Mouse (Mus musculus) MEL (cell line): ENCODE data around the gene Tpm1. TPM values are rescaled to one million over a fixed set of nuclear protein-coding genes. Genes with fewer than 3 reads are reported as not detected.

Experiments used
- DNase-seq: peaks from one replicate; pipeline ENCODE4 v3.0.0; 2011; ENCODE audit warnings: low read depth, low spot score
- H3K27ac ChIP-seq: 2 replicates; pipeline ENCODE4 v1.5.1; 2012; ENCODE audit warnings: low read depth, mild to moderate bottlenecking, control low read depth, low read length, moderate library complexity; ENCODE audit not compliant: control insufficient read depth
- H3K27me3 ChIP-seq, 2 experiments: fragments of 150-350 bp in 1 of 2; sonication (generic) in 1 of 2; 2 replicates each; pipeline ENCODE4 v1.6.1; 2012; ENCODE audit warnings: low read length in 2 of 2, mild to moderate bottlenecking in 2 of 2, improper control_type of control experiment in 1 of 2, moderate library complexity in 1 of 2; ENCODE audit not compliant: insufficient read depth in 2 of 2, control insufficient read depth in 1 of 2
- H3K36me3 ChIP-seq, 2 experiments: 2 replicates each; pipeline ENCODE4 v1.6.1; 2012 to 2014; ENCODE audit warnings: low read length in 2 of 2, improper control_type of control experiment in 1 of 2, inconsistent platforms in 1 of 2, mild to moderate bottlenecking in 1 of 2; ENCODE audit not compliant: insufficient read depth in 2 of 2, control insufficient read depth in 1 of 2
- H3K4me1 ChIP-seq, 2 experiments: fragments of 150-350 bp in 1 of 2; sonication (generic) in 1 of 2; 2 replicates each; pipeline ENCODE4 v1.6.1; 2012; ENCODE audit warnings: low read length in 2 of 2, improper control_type of control experiment in 1 of 2, mild to moderate bottlenecking in 1 of 2; ENCODE audit not compliant: insufficient read depth in 2 of 2, control insufficient read depth in 1 of 2
- H3K4me3 ChIP-seq, 2 experiments: fragments of 150-350 bp in 1 of 2; sonication (generic) in 1 of 2; 2 replicates each; pipeline ENCODE4 v1.5.1; 2012; ENCODE audit warnings: low read depth in 2 of 2, low read length in 2 of 2, mild to moderate bottlenecking in 2 of 2, moderate library complexity in 2 of 2, control low read depth in 1 of 2, improper control_type of control experiment in 1 of 2; ENCODE audit not compliant: control insufficient read depth in 1 of 2, insufficient read depth in 1 of 2
- H3K79me2 ChIP-seq: 2 replicates; pipeline ENCODE4 v1.6.1; 2012; ENCODE audit warnings: mild to moderate bottlenecking, low read length, moderate library complexity; ENCODE audit not compliant: control insufficient read depth, poor library complexity, insufficient read depth
- H3K9ac ChIP-seq: 2 replicates; pipeline ENCODE4 v1.6.1; 2012; ENCODE audit warnings: low read depth, mild to moderate bottlenecking, control low read depth, low read length, moderate library complexity; ENCODE audit not compliant: control insufficient read depth, poor library complexity, severe bottlenecking
- H3K9me3 ChIP-seq: fragments of 150-350 bp; sonication (generic); replicated peaks from 2 replicates; pipeline ENCODE4 v1.6.1; 2012; ENCODE audit warnings: mild to moderate bottlenecking, low read length, improper control_type of control experiment, moderate library complexity; ENCODE audit not compliant: insufficient read depth
- BHLHE40 ChIP-seq: IDR thresholded peaks from 2 replicates; pipeline ENCODE4 v1.6.1; 2012; ENCODE audit warnings: low read depth, mild to moderate bottlenecking, inconsistent platforms, low read length, improper control_type of control experiment, borderline replicate concordance
- CHD1 ChIP-seq: IDR thresholded peaks from 2 replicates; pipeline ENCODE4 v1.6.1; 2012; ENCODE audit warnings: low read depth, mild to moderate bottlenecking, inconsistent platforms, low read length, improper control_type of control experiment
- CHD2 ChIP-seq: IDR thresholded peaks from 2 replicates; pipeline ENCODE4 v1.6.1; 2011; ENCODE audit warnings: low read length, improper control_type of control experiment
- CTCF ChIP-seq, 3 experiments: IDR thresholded peaks in 2 of 3; conservative IDR thresholded peaks in 1 of 3; 2 replicates each; pipeline ENCODE4 v1.5.1; 2011 to 2012; ENCODE audit warnings: low read length in 3 of 3, low read depth in 2 of 3, mild to moderate bottlenecking in 2 of 3, improper control_type of control experiment in 1 of 3, inconsistent platforms in 1 of 3, mixed read lengths in 1 of 3, moderate library complexity in 1 of 3; ENCODE audit not compliant: control insufficient read depth in 1 of 3, insufficient read depth in 1 of 3, poor library complexity in 1 of 3, severe bottlenecking in 1 of 3
- E2F4 ChIP-seq: IDR thresholded peaks from 2 replicates; pipeline ENCODE4 v1.6.1; 2011; ENCODE audit warnings: low read depth, low read length, improper control_type of control experiment, borderline replicate concordance
- ELF1 ChIP-seq: IDR thresholded peaks from 2 replicates; pipeline ENCODE4 v1.6.1; 2014; ENCODE audit warnings: low read depth, mild to moderate bottlenecking, inconsistent platforms, low read length, improper control_type of control experiment, moderate library complexity
- EP300 ChIP-seq, 2 experiments: IDR thresholded peaks; 2 replicates each; pipeline ENCODE4 v1.6.1; 2011; ENCODE audit warnings: improper control_type of control experiment in 2 of 2, low read length in 2 of 2, low read depth in 1 of 2, mild to moderate bottlenecking in 1 of 2
- ETS1 ChIP-seq: IDR thresholded peaks from 2 replicates; pipeline ENCODE4 v1.6.1; 2012; ENCODE audit warnings: low read depth, mild to moderate bottlenecking, inconsistent platforms, low read length, improper control_type of control experiment, moderate library complexity
- GABPA ChIP-seq: IDR thresholded peaks from 2 replicates; pipeline ENCODE4 v1.6.1; 2012; ENCODE audit warnings: low read depth, mild to moderate bottlenecking, inconsistent platforms, low read length, improper control_type of control experiment, moderate library complexity
- HCFC1 ChIP-seq: IDR thresholded peaks from 2 replicates; pipeline ENCODE4 v1.6.1; 2012; ENCODE audit warnings: low read depth, mild to moderate bottlenecking, inconsistent platforms, low read length, improper control_type of control experiment, moderate library complexity
- JUND ChIP-seq: IDR thresholded peaks from 2 replicates; pipeline ENCODE4 v1.6.1; 2011; ENCODE audit warnings: low read depth, mild to moderate bottlenecking, improper control_type of control experiment, low read length
- KAT2A ChIP-seq: conservative IDR thresholded peaks from 2 replicates; pipeline ENCODE4 v1.6.1; 2012; ENCODE audit warnings: low read depth, low read length, improper control_type of control experiment, inconsistent platforms
- MAFK ChIP-seq: IDR thresholded peaks from 2 replicates; pipeline ENCODE4 v1.6.1; 2011; ENCODE audit warnings: low read depth, mild to moderate bottlenecking, low read length, improper control_type of control experiment, borderline replicate concordance
- MAX ChIP-seq: IDR thresholded peaks from 2 replicates; pipeline ENCODE4 v1.6.1; 2011; ENCODE audit warnings: low read length, improper control_type of control experiment
- MAZ ChIP-seq: IDR thresholded peaks from 2 replicates; pipeline ENCODE4 v1.6.1; 2012; ENCODE audit warnings: low read depth, mild to moderate bottlenecking, inconsistent platforms, low read length, improper control_type of control experiment
- MEF2A ChIP-seq: IDR thresholded peaks from 2 replicates; pipeline ENCODE4 v1.6.1; 2014; ENCODE audit warnings: low read depth, mild to moderate bottlenecking, inconsistent platforms, low read length, improper control_type of control experiment; ENCODE audit not compliant: poor library complexity, insufficient replicate concordance, severe bottlenecking; ENCODE audit errors: extremely low read depth
- MXI1 ChIP-seq: IDR thresholded peaks from 2 replicates; pipeline ENCODE4 v1.6.1; 2011; ENCODE audit warnings: mild to moderate bottlenecking, low read depth, low read length, improper control_type of control experiment
- MYB ChIP-seq: IDR thresholded peaks from 2 replicates; pipeline ENCODE4 v1.6.1; 2011; ENCODE audit warnings: mild to moderate bottlenecking, low read depth, low read length, improper control_type of control experiment
- MYC ChIP-seq: IDR thresholded peaks from 2 replicates; pipeline ENCODE4 v1.6.1; 2011; ENCODE audit warnings: low read depth, mild to moderate bottlenecking, low read length, improper control_type of control experiment, moderate library complexity
- NELFE ChIP-seq: IDR thresholded peaks from 2 replicates; pipeline ENCODE4 v1.6.1; 2011; ENCODE audit warnings: low read depth, low read length, improper control_type of control experiment
- NRF1 ChIP-seq: IDR thresholded peaks from 2 replicates; pipeline ENCODE4 v1.6.1; 2014; ENCODE audit warnings: low read depth, mild to moderate bottlenecking, inconsistent platforms, low read length, improper control_type of control experiment, moderate library complexity; ENCODE audit not compliant: poor library complexity, insufficient read depth, severe bottlenecking
- POLR2A ChIP-seq, 2 experiments: IDR thresholded peaks; 2 replicates each; pipeline ENCODE4 v1.6.1; 2011 to 2012; ENCODE audit warnings: low read length in 2 of 2, mild to moderate bottlenecking in 2 of 2, control low read depth in 1 of 2, improper control_type of control experiment in 1 of 2, low read depth in 1 of 2, moderate library complexity in 1 of 2; ENCODE audit not compliant: control insufficient read depth in 1 of 2, insufficient read depth in 1 of 2, poor library complexity in 1 of 2
- POLR2AphosphoS2 ChIP-seq: IDR thresholded peaks from 2 replicates; pipeline ENCODE4 v1.6.1; 2011; ENCODE audit warnings: low read length, improper control_type of control experiment
- POLR2AphosphoS5 ChIP-seq: IDR thresholded peaks from 2 replicates; pipeline ENCODE4 v1.6.1; 2012; ENCODE audit warnings: low read depth, borderline replicate concordance, mild to moderate bottlenecking, inconsistent platforms, low read length, moderate library complexity, mixed read lengths
- RAD21 ChIP-seq: IDR thresholded peaks from 2 replicates; pipeline ENCODE4 v1.6.1; 2011; ENCODE audit warnings: mild to moderate bottlenecking, low read depth, low read length, improper control_type of control experiment
- SIN3A ChIP-seq: IDR thresholded peaks from 2 replicates; pipeline ENCODE4 v1.6.1; 2012; ENCODE audit warnings: low read length, improper control_type of control experiment, inconsistent platforms
- SMC3 ChIP-seq: IDR thresholded peaks from 2 replicates; pipeline ENCODE4 v1.6.1; 2011; ENCODE audit warnings: low read depth, low read length, improper control_type of control experiment
- TAL1 ChIP-seq: IDR thresholded peaks from 2 replicates; pipeline ENCODE4 v1.6.1; 2012; ENCODE audit warnings: mild to moderate bottlenecking, inconsistent platforms, low read length, moderate library complexity, mixed read lengths
- TBP ChIP-seq: IDR thresholded peaks from 2 replicates; pipeline ENCODE4 v1.8.0; 2011; ENCODE audit warnings: low read depth, low read length, improper control_type of control experiment
- TCF12 ChIP-seq: IDR thresholded peaks from 2 replicates; pipeline ENCODE4 v1.6.1; 2014; ENCODE audit warnings: low read depth, mild to moderate bottlenecking, inconsistent platforms, low read length, improper control_type of control experiment, moderate library complexity
- UBTF ChIP-seq: IDR thresholded peaks from 2 replicates; pipeline ENCODE4 v1.6.1; 2012; ENCODE audit warnings: low read depth, mild to moderate bottlenecking, inconsistent platforms, low read length, improper control_type of control experiment, moderate library complexity, borderline replicate concordance; ENCODE audit not compliant: insufficient read depth
- USF1 ChIP-seq: IDR thresholded peaks from 2 replicates; pipeline ENCODE4 v1.6.1; 2014; ENCODE audit warnings: low read depth, mild to moderate bottlenecking, inconsistent platforms, low read length, improper control_type of control experiment, moderate library complexity
- ZC3H11A ChIP-seq: IDR thresholded peaks from 2 replicates; pipeline ENCODE4 v1.6.1; 2012; ENCODE audit warnings: low read depth, mild to moderate bottlenecking, inconsistent platforms, low read length, improper control_type of control experiment
- ZKSCAN1 ChIP-seq: IDR thresholded peaks from 2 replicates; pipeline ENCODE4 v1.6.1; 2012; ENCODE audit warnings: low read depth, mild to moderate bottlenecking, inconsistent platforms, low read length, improper control_type of control experiment, moderate library complexity
- ZMIZ1 ChIP-seq: IDR thresholded peaks from 2 replicates; pipeline ENCODE4 v1.6.1; 2012; ENCODE audit warnings: low read depth, mild to moderate bottlenecking, inconsistent platforms, low read length, improper control_type of control experiment, moderate library complexity
- ZNF384 ChIP-seq: IDR thresholded peaks from 2 replicates; pipeline ENCODE4 v1.6.1; 2012; ENCODE audit warnings: low read depth, mild to moderate bottlenecking, inconsistent platforms, low read length, improper control_type of control experiment
- polyA plus RNA-seq, 2 experiments: library from polyadenylated mRNA; stranded (reverse) in 1 of 2; unstranded in 1 of 2; fragments of >175 nt in 1 of 2; fragments of >200 nt in 1 of 2; gene quantifications; 2 replicates each; pipeline versions ENCODE4 v1.2.1 to v1.2.4; 2012; ENCODE audit warnings: low replicate concordance in 2 of 2, low read depth in 1 of 2; ENCODE audit not compliant: insufficient read length in 2 of 2, insufficient read depth in 1 of 2, missing spikeins in 1 of 2
- total RNA-seq: library from RNA; depleted of rRNA; stranded (reverse); fragments of 300-350 nt; gene quantifications from 2 replicates; pipeline ENCODE4 v1.2.3, GENCODE M21; 2012

Tpm1 gene
- total and polyA plus RNA-seq, 3 experiments, result 38.2 to 113 TPM; not detected in 1

GRCm38 (mm10) chr9:66991021-66991749 is 58.0 kb downstream of the Tpm1 start:
- H3K27me3 ChIP-seq, result no peaks in the 10 kb centered on the region
- peaks cover 0 to 53% of the 10 kb centered on the region in 2 experiments; a peak in 2 of 4 replicates for H3K36me3 ChIP-seq
- no peaks in the 10 kb centered on the region for H3K9me3 ChIP-seq
- peak overlapping the region; percentile 62 for H3K9ac ChIP-seq
- H3K79me2 ChIP-seq, result no peaks in the 10 kb centered on the region
- peaks cover 17 to 53% of the 10 kb centered on the region in 2 experiments for H3K4me1 ChIP-seq
- peak overlapping the region; percentile 36 to 57 for H3K4me3 ChIP-seq
- H3K27ac ChIP-seq, result peak overlapping the region; percentile 87
- DNase-seq, result peak; percentile 83
- TF ChIP-seq MYC (no peak), ZC3H11A (no peak), CHD1 (no peak), ELF1 (peak; percentile 70; the same call in 1 of the 2 replicates), SMC3 (no peak), ZKSCAN1 (no peak), ZNF384 (no peak), MAFK (no peak), CTCF (IDR thresholded peaks at IDR 0.05 in 2 of 3, conservative IDR thresholded peaks at IDR 0.05 in 1 of 3; ENCODE audit: control insufficient read depth in 1 of 3, insufficient read depth in 1 of 3, low read depth in 2 of 3, low read length in 3 of 3, poor library complexity in 1 of 3, severe bottlenecking in 1 of 3) (no peak; a peak in 1 of 6 replicates), NRF1 (no peak), TBP (no peak; the same call in 1 of the 2 replicates), JUND (no peak), GABPA (no peak), ZMIZ1 (peak; percentile 37; the same call in 1 of the 2 replicates), POLR2AphosphoS2 (peak; percentile 54; the same call in 1 of the 2 replicates), NELFE (peak; percentile 54), E2F4 (no peak), BHLHE40 (no peak), MAX (no peak), MXI1 (no peak), POLR2AphosphoS5 (no peak), SIN3A (no peak; the same call in 1 of the 2 replicates), MEF2A (no peak), KAT2A (no peak), HCFC1 (peak; percentile 36), RAD21 (no peak), CHD2 (no peak), TAL1 (no peak), MYB (no peak), POLR2A (IDR thresholded peaks at IDR 0.05; ENCODE audit: control insufficient read depth in 1 of 2, insufficient read depth in 1 of 2, low read depth in 1 of 2, low read length in 2 of 2, poor library complexity in 1 of 2) (peak in 1 of 2 experiments; percentile 65; a peak in 2 of 4 replicates), EP300 (IDR thresholded peaks at IDR 0.05; ENCODE audit: low read depth in 1 of 2, low read length in 2 of 2) (peak in 1 of 2 experiments; percentile 36; a peak in 1 of 4 replicates), USF1 (no peak), UBTF (no peak), ETS1 (peak; percentile 31; the same call in 1 of the 2 replicates), MAZ (peak; percentile 67), TCF12 (peak; percentile 24; the same call in 1 of the 2 replicates)
